Mouse (Mus musculus) T-helper 17 cell (primary cell): ENCODE measurements around the gene Wdr43.

Source experiments
- in situ Hi-C, 2 experiments: fragments of 300-600 bp; cut with MboI, MseI; formaldehyde crosslinking; loops; 1 replicate in 1 of 2; 2 replicates in 1 of 2; pipeline ENCODE4 v1.15.1; 2025; ENCODE audit warnings: high pct_unique_total_duplicates in 2 of 2

Wdr43 gene

DNA sequence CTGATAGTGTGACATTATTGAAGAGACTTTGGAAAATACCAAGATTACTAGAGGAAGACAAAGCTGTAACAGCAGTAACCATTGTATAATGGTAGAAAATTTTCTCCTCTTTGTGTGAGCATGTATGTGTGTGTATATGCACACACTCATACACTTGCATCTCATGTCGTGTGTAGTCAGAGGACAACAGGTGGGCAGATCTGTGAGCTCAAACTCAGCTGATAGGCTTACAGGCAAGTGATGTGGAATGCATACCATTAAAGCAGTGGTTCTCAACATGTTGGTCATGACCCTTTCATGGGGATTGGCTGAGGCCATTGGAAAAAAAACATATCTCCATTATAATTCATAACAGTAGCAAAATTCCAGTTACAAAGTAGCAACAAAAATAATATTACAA is 44.7 kb downstream of the Wdr43 start:
- in situ Hi-C loops = no loop called here

DNA sequence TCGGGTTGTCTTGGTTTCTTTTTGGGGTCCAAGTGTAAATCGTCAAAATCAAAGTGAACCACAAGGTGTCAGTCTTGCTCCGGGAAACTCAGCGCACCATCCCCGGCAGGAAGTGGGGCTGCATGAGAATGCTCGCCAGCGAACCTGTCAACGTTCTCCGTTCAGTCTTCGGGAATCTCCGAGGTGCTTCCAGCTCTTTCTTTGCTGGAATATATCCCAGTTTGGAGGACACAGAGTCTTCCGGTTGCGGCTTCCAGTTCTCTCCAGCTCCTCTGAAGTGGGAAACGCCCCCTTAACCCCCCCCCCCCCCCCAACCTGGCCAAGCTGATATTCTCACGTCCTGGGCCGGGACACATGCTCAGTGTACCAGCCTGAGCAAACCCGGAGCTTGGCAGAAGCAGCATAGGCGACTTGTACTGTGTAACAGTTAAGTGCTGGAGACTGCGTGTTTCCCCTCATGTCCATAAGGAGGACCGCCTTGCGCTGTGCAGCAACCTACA is 47.1 kb downstream of the Wdr43 start:
- in situ Hi-C loops = no loop called here

DNA sequence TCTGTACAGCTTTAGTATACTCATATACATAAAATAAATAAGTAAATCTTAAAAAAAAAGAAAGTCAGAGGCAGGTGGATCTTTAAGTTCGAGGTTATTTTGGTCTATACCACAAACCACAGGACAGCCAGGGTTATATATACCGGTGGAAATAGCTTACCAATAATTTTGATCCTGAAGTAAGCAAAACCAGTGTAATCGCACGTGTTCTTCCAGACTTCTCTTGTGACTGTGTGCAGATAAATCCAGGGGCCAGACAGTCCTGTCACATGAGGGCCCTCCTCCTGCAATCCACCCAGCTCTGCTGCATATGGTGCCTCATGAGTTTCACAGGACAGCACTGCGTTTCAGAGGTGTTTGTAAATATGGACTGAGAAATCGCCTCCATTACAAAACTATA is 47.8 kb downstream of the Wdr43 start:
- in situ Hi-C loops = no loop called here

DNA sequence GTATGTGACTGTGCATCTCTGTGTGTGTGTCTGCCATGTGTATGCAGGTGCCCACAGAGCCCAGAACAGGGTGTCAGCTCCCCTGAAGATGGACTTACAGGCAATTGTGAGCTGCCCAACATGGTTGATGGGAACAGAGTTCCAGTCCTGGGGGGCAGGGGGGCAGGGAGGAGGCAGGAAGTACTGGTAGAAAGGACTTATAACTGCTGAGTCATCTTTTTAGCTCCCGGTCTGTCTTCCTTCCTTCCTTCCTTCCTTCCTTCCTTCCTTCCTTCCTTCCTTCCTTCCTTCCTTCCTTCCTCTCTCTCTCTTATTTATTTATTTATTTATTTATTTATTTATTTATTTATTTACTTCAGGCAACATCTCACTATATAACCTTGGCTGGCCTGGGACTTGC is 48.5 kb downstream of the Wdr43 start:
- in situ Hi-C loops = no loop called here

DNA sequence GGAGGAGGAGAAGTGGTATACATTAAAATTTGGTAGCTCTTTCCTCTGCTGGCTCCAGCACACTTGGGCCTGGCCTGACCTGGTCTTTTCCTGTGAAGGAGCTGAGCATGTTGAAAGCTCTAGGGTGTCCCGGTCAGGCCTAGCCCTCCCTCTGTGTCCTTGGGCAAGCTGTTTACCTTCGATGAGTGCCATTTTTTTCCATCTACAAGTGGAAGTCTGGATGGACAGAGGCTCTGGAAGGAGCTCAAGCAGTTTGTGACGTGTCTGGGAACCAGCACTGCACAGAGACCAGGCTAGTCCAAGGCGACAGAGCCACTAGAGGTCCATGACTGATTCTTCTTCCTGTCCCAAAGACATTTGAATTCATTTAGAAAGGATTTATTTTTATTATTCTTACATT is 49.5 kb downstream of the Wdr43 start:
- in situ Hi-C loops = no loop called here

DNA sequence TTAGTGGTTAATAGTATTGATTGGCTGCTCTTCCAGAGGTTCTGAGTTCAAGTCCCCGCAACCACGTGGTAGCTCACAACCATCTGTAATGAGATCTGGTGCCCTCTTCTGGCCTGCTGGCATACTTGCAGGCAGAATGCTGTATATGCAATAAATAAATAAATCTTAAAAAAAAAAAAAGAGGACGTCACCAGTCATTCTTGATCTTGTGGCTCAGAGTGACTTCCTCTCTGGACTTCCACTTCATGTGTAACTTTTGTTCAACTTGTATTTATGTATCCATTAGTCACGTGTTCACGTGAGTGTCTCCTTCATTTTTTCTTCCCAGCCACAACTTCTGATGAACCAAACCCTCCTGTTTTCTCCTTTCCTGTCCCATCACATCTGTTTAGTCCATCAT is 53.8 kb downstream of the Wdr43 start:
- in situ Hi-C loops = no loop called here

DNA sequence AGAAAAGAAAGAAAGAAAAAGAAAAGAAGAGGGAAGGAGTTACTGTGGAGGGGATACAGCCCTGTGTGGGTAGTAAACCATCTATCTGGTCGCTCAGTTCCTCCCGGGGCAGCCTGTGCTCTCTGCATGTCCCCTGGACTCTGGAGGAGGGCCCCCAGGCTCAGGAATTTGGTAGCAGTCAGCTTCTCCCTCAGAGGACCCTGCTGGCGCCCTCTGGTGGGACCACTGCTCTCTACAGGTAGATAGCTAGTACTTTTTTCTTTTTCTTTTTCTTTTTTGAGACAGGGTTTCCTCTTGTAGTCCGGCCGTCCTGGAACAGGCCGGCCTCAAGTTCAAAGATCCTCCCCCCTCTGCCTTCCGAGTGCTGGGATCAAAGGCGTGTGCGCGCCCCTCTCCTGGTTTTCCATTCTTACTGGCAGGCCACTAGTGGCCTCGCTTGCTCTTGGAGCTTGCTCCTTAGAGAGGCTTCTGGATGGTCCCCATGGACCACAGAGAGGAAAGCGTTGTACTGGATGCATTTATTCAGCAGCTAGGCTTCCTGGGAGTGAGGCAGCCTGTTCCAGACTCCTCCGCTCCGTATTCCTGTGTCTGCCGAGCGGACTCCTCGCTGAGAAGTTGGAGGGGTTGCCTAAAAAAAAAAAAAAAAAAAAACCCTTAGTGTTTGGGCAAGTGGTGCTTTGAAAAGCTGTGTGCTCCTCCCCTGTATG is 56.3 kb downstream of the Wdr43 start:
- in situ Hi-C loops = loop anchor here (5.0 kb wide), 3 partner anchors 105 to 190 kb away; partner anchors contain the start of gene Spdya (in 1 of the 2)

DNA sequence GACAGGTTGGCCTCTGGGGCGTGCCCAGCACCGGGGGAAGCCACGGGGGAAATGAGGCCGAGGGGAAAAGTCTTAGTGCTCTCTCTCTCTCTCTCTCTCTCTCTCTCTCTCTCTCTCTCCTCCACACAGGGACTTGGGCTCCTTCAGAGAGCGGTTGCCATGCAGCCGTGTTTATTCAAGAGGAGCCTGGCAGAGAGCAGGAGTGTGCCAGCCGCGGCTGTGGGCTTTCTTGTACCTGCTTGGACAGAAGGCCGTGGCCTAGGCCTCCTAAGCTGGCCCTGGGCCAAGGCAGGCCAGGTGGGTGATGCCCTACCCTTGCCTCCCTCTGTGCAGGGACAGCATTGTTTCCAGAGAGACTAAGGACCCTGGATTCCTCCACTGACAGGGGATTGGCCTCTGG is 57.4 kb downstream of the Wdr43 start, which contains the start of gene Togaram2:
Gene Togaram2 (plus strand): TSS at position 170 of the 400 bp plus-strand sequence.
- in situ Hi-C loops = loop anchor here (5.0 kb wide), 3 partner anchors 106 to 189 kb away; partner anchors contain the start of gene Spdya (in 1 of the 2)

DNA sequence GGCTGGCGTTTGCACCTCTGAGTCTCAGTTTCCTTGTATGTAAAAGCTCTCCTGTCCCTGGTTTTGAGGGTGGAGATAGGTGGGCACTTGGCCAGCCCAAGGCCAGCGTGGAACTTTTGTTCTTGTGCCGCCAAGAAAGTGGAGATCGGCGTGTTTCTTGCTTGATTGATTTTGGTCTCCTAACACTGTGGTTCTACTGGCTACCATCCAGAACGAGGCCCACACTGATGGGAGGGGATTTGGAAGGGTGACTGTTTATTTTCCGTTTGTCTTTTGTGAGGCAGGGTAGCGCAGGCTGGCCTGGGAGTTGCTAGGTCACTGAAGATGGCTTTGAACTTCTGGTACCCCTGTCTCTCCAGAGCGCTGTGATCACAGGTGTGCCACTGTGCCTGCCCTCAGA is 58.2 kb downstream of the Wdr43 start:
- in situ Hi-C loops = loop anchor here (5.0 kb wide), 3 partner anchors 107 to 188 kb away; partner anchors contain the start of gene Spdya (in 1 of the 2)

DNA sequence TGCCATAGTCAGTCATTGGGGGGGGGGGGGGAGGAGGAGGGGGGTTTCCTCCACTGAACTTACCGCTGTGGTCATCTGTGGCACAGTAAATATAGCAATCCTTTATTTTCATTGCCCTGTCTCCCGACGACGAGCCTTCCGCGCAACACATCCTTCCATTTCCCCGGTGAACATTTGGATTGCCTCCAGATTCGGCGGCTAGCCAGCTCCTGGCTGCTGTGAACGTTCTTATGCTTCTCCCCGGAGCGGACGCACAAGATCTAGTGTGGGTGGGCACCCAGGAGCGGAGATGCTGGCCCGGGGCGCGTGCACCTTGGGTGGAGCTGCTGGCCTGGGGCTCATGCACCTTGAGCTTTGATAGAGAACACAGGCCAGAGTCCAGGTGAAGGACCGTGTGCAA is 59.2 kb downstream of the Wdr43 start:
- in situ Hi-C loops = loop anchor here (5.0 to 25.0 kb wide), 4 partner anchors 108 to 1662 kb away; partner anchors contain the start of gene Spdya (in 1 of the 2)

DNA sequence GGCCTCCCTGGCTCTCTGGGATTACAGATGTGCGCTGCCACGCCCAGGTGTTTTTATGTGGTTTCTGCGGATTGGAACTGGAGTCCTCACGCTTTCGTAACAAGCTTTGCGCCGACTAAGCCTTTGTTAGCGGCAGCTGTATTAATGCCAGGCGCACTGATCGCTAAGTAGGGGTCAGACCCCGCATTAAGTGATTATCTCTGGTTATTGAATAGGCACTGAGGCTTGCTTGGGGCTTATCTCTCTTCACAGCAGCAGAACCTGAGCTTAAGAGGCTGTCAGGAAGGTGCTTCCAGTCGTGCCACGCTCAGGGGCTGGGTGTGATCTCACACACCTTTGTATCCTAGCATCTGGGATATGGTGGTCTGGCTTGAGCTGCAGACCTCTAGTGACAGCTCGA is 66.0 kb downstream of the Wdr43 start:
- in situ Hi-C loops = loop anchor here in 1 of 2 experiments (25.0 kb wide), 1 partner anchor 1656 kb away; no protein-coding TSS in a partner anchor

DNA sequence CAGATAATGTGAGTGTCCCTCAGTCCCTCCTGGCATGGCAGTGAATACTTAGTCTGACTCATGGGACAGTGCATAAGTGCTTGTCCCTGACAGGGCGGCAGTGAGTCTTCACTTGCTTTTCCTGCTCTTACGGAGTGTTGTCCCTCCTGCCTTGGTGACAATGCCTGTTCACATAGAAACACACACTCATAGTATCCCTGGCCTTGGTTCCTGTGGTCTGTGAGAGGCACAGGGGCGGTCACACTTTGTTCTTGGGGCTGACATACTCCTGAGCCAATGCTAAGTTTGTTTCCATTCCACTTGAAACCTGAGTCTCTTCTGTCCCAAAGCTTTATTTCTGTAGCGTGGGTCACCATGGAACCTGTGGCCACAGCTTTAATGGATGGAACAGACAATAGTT is 66.7 kb downstream of the Wdr43 start:
- in situ Hi-C loops = loop anchor here in 1 of 2 experiments (25.0 kb wide), 1 partner anchor 1655 kb away; no protein-coding TSS in a partner anchor

DNA sequence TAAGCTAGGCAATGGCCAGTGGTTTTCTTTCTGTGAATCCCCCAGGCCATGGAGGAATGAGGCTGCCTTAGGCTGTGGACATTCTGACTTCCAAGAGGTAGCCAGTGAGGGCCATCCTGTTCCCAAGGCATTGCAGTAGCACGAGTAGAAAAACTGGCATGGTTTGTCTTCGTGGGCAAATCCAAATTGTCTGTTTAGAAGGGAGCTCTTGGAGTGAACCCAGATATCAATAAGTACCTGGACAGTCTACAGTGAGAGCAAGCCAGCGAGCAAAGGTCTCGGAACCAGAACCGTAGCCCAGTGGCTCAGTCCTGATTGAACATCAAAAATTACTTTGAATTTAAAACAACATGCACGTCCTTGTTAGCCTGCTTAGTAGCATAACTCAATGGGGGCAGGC is 67.6 kb downstream of the Wdr43 start:
- in situ Hi-C loops = loop anchor here in 1 of 2 experiments (25.0 kb wide), 1 partner anchor 1654 kb away; no protein-coding TSS in a partner anchor

DNA sequence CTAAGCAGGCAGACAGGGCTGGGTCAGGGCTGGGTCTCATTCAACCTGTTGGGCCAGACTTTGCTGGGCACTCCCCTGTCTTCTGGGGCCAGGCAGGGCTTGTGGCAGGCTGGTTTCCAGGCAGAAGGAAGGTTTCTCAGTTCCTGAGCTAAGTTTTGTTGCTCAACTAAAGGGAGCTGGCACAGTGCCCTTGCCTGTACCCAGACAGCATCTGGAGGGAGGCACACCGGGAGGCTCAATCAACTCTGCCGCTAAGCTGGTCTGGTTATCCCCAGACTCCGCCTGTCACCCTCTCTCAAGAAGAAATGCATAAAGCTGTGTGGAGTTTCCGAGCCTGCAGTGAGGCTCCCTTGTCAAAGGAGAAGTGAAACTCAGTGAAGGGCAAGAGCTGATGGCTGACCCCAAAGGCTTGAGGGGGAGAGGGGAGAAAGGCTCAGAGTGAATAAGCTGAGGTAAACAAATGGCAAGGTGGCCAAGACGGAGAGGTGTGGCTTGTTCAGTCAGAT is 68.5 kb downstream of the Wdr43 start:
- in situ Hi-C loops = loop anchor here in 1 of 2 experiments (25.0 kb wide), 1 partner anchor 1653 kb away; no protein-coding TSS in a partner anchor

DNA sequence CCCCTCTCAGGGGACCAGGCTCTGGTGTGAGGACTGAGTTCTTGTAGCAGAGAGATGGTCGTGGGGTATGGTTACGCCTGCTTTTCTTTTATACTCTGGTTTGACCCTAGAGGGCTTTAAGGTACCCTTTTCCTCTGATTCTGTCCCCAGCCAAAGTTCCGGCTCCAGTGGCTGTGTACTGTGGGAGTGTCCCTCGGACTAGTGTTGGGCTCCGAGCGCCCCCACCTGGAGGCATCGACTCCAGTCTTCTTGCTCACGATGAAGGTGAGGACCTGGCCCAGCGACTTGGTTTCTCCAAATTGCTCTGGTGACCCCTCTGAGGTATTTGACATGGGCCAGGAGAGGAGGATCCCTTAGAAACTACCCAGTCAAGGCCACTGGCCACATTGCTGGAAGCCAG is 71.7 kb downstream of the Wdr43 start:
- in situ Hi-C loops = loop anchor here in 1 of 2 experiments (25.0 kb wide), 1 partner anchor 1650 kb away; no protein-coding TSS in a partner anchor

DNA sequence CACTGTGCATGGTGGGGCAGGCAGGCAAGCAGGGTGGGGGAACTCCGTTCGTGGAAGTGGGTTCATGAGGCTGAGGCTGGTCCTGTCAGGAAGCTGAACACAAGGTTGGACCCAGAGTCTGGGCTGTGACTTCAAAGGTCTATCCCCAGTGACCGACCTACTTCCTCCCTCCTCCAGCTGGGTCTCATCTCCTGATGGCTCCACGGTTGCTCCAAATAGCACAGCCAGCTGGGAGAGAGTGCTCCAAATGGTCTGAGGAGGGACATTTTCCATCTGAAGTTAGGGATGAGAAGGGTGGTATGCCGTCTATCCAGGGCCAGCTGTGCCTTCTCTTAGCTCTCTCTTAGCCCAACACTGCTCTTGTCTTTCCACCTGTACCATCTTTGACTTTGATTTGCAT is 74.2 kb downstream of the Wdr43 start:
- in situ Hi-C loops = loop anchor here (5.0 to 25.0 kb wide), 2 partner anchors 182 to 1647 kb away; no protein-coding TSS in a partner anchor

DNA sequence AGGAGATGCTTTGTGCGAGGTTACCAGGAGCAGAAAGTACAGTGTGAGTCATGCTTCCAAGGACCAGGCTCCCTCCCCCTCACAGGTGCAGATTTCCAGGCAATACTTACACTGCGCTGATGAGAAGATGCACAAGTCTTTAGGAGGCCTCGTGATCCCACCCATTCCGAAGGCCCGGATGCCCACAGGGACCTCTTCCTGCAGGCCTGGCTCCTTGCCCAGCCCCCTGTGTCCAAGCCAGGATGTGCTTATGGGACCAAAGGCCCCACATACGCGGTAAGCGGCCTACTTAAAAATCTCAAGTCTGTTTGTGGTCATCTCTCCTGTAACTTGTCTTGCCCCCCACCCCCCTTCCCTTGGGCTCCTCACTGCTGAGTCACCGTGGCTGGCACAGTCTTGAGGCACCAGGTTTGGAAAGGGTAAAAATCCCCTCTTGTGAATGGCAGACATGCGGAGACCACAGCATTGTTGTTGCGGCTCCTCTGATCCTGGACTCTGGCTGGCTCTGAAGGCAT is 75.7 kb downstream of the Wdr43 start:
- in situ Hi-C loops = loop anchor here (5.0 to 25.0 kb wide), 2 partner anchors 181 to 1646 kb away; no protein-coding TSS in a partner anchor

DNA sequence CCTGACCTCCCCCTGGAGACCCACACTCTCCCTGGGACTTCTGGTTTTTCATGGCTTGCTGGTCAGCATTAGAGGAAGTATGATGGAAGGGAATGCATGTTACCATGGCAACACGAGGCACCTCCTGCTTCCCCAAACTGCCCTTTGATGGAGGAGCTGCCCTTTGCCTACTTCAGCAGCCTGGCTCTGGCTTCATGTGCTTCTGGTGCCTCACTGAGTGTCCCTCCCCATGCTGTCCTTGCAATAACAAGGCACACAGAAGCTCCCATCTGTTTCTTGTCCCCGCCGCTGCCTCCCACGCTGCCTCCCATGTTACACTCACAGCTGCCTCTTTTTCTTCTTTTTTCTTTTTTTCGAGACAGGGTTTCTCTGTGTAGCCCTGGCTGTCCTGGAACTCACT is 77.6 kb downstream of the Wdr43 start:
- in situ Hi-C loops = loop anchor here (5.0 to 25.0 kb wide), 2 partner anchors 179 to 1644 kb away; no protein-coding TSS in a partner anchor

DNA sequence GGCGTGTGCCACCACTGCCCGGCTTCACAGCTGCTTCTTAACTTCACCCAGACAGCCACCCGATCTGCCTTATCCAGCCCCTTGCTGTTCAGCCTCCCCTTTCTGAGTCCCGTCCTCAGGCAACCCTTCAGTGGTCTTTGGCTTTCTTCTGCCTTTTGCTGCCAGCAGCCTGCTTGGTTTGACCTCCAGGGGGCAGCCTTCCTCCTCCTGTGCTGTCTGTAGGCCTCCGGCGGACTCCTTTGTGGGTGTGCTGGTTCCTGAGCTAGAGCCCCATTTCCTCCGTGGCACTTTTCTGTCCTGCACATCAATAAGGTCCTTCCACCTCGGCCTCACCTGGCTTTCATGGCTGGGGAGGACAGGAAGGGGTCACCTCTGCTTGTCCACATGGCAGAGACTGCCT is 78.1 kb downstream of the Wdr43 start:
- in situ Hi-C loops = loop anchor here (5.0 to 25.0 kb wide), 2 partner anchors 179 to 1644 kb away; no protein-coding TSS in a partner anchor

DNA sequence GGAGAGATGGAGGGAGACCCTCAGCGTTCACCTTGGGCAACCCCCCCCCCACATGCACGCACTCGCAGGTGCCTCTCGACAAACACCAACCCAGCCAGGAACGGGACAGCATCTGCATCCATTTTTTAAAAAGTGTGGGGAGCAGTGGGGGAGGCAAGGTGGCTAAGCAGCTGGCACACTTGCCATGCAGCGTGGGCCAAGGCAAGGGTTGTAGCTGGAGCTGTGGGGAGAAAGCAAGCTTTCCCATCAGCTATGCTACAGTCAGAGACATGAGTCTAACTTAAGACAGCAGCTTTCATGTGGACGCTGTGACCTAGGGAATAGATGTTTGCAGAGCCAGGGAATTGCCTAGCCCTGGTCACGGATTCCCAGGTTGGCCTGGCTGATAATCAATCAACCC is 79.5 kb downstream of the Wdr43 start:
- in situ Hi-C loops = loop anchor here in 1 of 2 experiments (25.0 kb wide), 1 partner anchor 1642 kb away; no protein-coding TSS in a partner anchor

DNA sequence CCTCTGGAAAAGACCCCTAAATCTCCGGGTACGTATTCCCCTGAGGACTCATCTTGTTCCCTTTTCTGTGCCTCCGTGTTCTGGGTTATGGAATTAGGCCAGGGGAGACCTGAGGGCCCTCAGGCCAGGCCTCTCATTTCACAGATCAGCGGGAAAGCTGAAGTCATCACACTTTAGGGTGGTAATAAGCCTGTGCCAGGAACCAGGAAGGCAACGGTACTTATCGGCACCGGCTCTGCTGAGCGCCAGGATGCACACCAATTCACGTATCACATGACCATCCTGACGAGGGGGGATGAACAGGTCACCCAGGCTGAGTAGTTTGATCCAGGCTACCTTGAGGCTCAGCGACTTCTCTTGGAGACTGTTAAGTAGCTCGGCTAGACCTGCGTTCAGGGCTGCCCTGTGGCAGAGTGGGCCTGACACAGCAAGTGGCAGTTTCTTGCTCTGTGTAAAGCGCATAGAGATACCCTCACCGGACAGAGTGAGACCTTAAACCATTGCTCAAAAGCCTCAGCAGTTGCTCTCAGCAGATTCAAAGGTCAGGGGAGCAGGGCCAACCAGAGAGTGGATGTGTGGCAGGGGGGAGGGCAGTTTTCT is 80.1 kb downstream of the Wdr43 start:
- in situ Hi-C loops = loop anchor here in 1 of 2 experiments (25.0 kb wide), 1 partner anchor 1641 kb away; no protein-coding TSS in a partner anchor
